Mouse (Mus musculus) olfactory bulb, adult 2 months (tissue): Measurements from ENCODE around the gene Bbc3.

Source experiments
- CTCF ChIP-seq: fragments of 200-500 bp; IDR thresholded peaks from 2 replicates; pipeline ENCODE4 v1.5.1; 2012; ENCODE audit warnings: low read depth, mild to moderate bottlenecking, low read length, moderate library complexity; ENCODE audit not compliant: insufficient read depth
- POLR2A ChIP-seq: fragments of 200-500 bp; IDR thresholded peaks from 2 replicates; pipeline ENCODE4 v1.6.1; 2012; ENCODE audit warnings: mild to moderate bottlenecking, low read depth, low read length, moderate library complexity; ENCODE audit not compliant: insufficient read depth

GRCm38 (mm10) chr7:16364901-16365500, 56.8 kb downstream of the Bbc3 start:
- TF ChIP-seq POLR2A (no peak), CTCF (no peak)
